In the genomic region with DNA sequence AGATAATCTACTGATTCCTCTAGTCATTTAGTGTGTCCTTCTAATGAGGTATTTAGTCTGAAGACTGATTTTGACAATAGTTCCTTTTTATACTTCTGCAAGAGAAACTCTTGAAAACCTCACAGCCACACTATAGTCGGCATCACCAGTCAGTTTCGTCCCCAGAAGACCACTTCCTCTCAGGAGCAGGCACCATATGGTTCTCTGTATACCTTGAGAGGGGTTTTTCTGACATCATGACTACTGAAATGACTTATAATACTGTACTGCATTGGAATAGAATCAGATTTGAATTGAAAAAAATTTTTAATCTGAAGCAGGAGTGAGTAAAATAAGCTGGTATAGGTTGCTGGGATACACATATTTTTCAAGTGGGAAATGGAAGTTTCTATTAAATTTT, we compare ENCODE assay signal across 24 mouse cellular contexts.
"Had no signal": no experiment of that assay in that cellular context is flagged by ENCODE, and none has a peak within 500 bp of the region (broad histone marks: within the 10 kb centered on the region; RNA-seq: fewer than 3 reads in every experiment).

No protein-coding gene starts in this region.

- H3K27ac ChIP-seq: heart, embryonic 10.5 days; heart, embryonic 13.5 days; heart, embryonic 15.5 days; hindbrain, embryonic 13.5 days; hindbrain, embryonic 15.5 days; intestine, embryonic 15.5 days; kidney, postnatal 0 days; limb, embryonic 13.5 days; limb, embryonic 15.5 days; liver, embryonic 12.5 days had no signal

- H3K4me2 ChIP-seq: heart, embryonic 13.5 days; heart, embryonic 15.5 days; hindbrain, embryonic 13.5 days; hindbrain, embryonic 15.5 days; intestine, embryonic 15.5 days; limb, embryonic 13.5 days; limb, embryonic 15.5 days; liver, embryonic 12.5 days had no signal

- H3K27me3 ChIP-seq: heart, embryonic 13.5 days; heart, embryonic 15.5 days; hindbrain, embryonic 13.5 days; hindbrain, embryonic 15.5 days; intestine, embryonic 15.5 days; limb, embryonic 13.5 days; limb, embryonic 15.5 days; liver, embryonic 12.5 days had no signal

- H3K4me3 ChIP-seq: heart, embryonic 10.5 days; heart, embryonic 13.5 days; heart, embryonic 15.5 days; hindbrain, embryonic 13.5 days; hindbrain, embryonic 15.5 days; intestine, embryonic 15.5 days; limb, embryonic 13.5 days; limb, embryonic 15.5 days; liver, embryonic 12.5 days had no signal

- ATAC-seq: inflammation-experienced regulatory T-cells, adult 6 months; intestine, embryonic 15.5 days; intestine, postnatal 0 days; liver, embryonic 12.5 days had no signal

- H3K9me3 ChIP-seq: heart, embryonic 10.5 days; heart, embryonic 13.5 days; heart, embryonic 15.5 days; hindbrain, embryonic 13.5 days; hindbrain, embryonic 15.5 days; intestine, embryonic 15.5 days; limb, embryonic 13.5 days; limb, embryonic 15.5 days; liver, embryonic 12.5 days had no signal

- DNase-seq: gastrocnemius, postnatal 14 days; gastrocnemius, postnatal 36 days; heart, adult 18-20 months; heart, postnatal 14 days; heart, postnatal 36 days; kidney, adult 18-20 months; kidney, adult 8-10 months; kidney, postnatal 14 days; kidney, postnatal 36 days; layer of hippocampus, adult 9-11 months; layer of hippocampus, postnatal 36 days; left cerebral cortex, postnatal 4 days had no signal

- H3K4me1 ChIP-seq: heart, embryonic 13.5 days; heart, embryonic 15.5 days; hindbrain, embryonic 15.5 days; intestine, embryonic 15.5 days; limb, embryonic 13.5 days; limb, embryonic 15.5 days; liver, embryonic 12.5 days had no signal

- H3K9ac ChIP-seq: heart, embryonic 13.5 days; heart, embryonic 15.5 days; hindbrain, embryonic 13.5 days; hindbrain, embryonic 15.5 days; intestine, embryonic 15.5 days; limb, embryonic 13.5 days; limb, embryonic 15.5 days; liver, embryonic 12.5 days had no signal
